Mouse (Mus musculus): ENCODE measurements around the gene Spag5. TPM values are rescaled to one million over a fixed set of nuclear protein-coding genes. Genes with fewer than 3 reads are reported as not detected.

Gene Spag5
- total and polyA plus RNA-seq, 3 experiments, result 0.27 to 0.94 (median 0.42) TPM

DNA sequence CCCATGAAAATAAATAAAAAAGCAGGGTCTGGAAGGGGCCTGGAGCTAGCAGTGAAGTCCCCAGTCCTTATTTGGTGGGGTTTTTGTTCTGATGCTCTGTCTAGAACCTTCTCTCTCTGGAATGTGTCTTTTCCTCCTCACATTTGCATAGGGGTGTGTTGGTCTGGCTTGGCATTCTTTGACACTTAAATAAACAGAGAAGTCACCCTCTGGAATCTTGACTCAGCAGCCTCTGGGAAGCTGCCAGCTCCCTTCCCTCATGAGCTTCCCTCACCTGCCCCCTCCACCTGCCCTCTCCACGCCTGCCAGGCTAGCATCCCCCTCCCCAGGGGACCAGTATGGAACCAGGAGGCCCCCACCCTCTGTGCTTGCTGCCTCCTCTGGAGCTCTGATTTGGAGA, 69.1 kb downstream of the Spag5 start:
- no peak for DNase-seq
- Histone ChIP-seq H3K27ac (no peak overlapping the region), H3K27me3 (ENCODE audit: control insufficient read depth, insufficient read depth, low read length) (no peaks in the 10 kb centered on the region), H3K36me3 (ENCODE audit: control insufficient read depth, insufficient read depth, low read length) (no peaks in the 10 kb centered on the region), H3K4me1 (ENCODE audit: control insufficient read depth, insufficient read depth, low read length) (no peaks in the 10 kb centered on the region), H3K79me2 (replicated peaks; ENCODE audit: control insufficient read depth, insufficient read depth, low read length) (no peaks in the 10 kb centered on the region), H3K9ac (ENCODE audit: low read depth, low read length) (no peak overlapping the region), H3K4me3 (no peak overlapping the region)
- intact Hi-C loops (cut with DNase I), result no loop called here
- WGBS, result 56% methylated on average over 1 of the region's 1 CpGs
- TF ChIP-seq CTCF (IDR thresholded peaks at IDR 0.05) (no peak), POLR2A (IDR thresholded peaks at IDR 0.05; ENCODE audit: insufficient read depth, low read depth, low read length) (no peak), EP300 (IDR thresholded peaks at IDR 0.05; ENCODE audit: insufficient read depth, low read depth, low read length) (no peak)

DNA sequence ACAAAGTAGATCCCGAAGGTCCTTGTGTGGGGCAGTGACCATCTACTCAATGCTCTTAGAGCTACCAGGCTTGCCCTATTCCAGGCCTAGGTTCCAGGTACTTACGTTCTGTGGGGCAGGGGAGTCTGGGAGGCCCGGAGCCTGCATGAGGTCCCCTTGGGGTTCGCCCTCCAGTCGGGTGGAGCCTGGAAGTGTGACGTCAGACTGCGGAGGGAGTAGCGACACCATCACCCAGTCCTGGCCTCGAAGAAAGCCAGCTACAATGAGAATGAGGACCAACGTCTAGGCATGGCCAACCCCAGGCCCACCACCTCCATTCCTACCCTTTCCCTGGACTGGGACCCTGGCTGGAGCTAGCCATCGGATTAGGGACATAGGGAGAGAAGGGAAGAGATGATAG, 70.4 kb downstream of the Spag5 start:
- Histone ChIP-seq H3K4me3 (no peak overlapping the region), H3K79me2 (replicated peaks; ENCODE audit: control insufficient read depth, insufficient read depth, low read length) (no peaks in the 10 kb centered on the region), H3K36me3 (ENCODE audit: control insufficient read depth, insufficient read depth, low read length) (no peaks in the 10 kb centered on the region), H3K9ac (ENCODE audit: low read depth, low read length) (no peak overlapping the region), H3K27me3 (ENCODE audit: control insufficient read depth, insufficient read depth, low read length) (no peaks in the 10 kb centered on the region), H3K4me1 (ENCODE audit: control insufficient read depth, insufficient read depth, low read length) (no peaks in the 10 kb centered on the region), H3K27ac (no peak overlapping the region)
- intact Hi-C loops (cut with DNase I), result no loop called here
- 90% methylated on average over 11 of the region's 11 CpGs for WGBS
- TF ChIP-seq EP300 (IDR thresholded peaks at IDR 0.05; ENCODE audit: insufficient read depth, low read depth, low read length), result no peak
- no peak for TF ChIP-seq CTCF (IDR thresholded peaks at IDR 0.05)
- TF ChIP-seq POLR2A (IDR thresholded peaks at IDR 0.05; ENCODE audit: insufficient read depth, low read depth, low read length), result no peak
- no peak for DNase-seq

Other genes starting within 250 kb of the Spag5 start
- 10 to 100 TPM; 25.0 to 28.2 TPM for gene Eral1, start 221.1 kb upstream of the Spag5 start, total RNA-seq (2021)
- gene Eral1, start 221.1 kb upstream of the Spag5 start, polyA plus RNA-seq (2012; rRNA removed), result 34.9 and 42.4 TPM in 2 replicates
- gene Fam222b, start 206.9 kb upstream of the Spag5 start, total RNA-seq (2021), result 10 to 100 TPM; 10.4 to 11.4 TPM
- 11.9 and 12.6 TPM in 2 replicates for gene Fam222b, start 206.9 kb upstream of the Spag5 start, polyA plus RNA-seq (2012; rRNA removed)
- gene Traf4, start 135.9 kb upstream of the Spag5 start, total RNA-seq (2021), result 1 to 10 TPM; 3.7 to 6.0 TPM
- 11.2 and 13.4 TPM in 2 replicates for gene Traf4, start 135.9 kb upstream of the Spag5 start, polyA plus RNA-seq (2012; rRNA removed)
- 1 to 10 TPM; 1.6 to 2.5 TPM for gene Nek8, start 124.9 kb upstream of the Spag5 start, total RNA-seq (2021)
- 7.0 and 7.6 TPM in 2 replicates for gene Nek8, start 124.9 kb upstream of the Spag5 start, polyA plus RNA-seq (2012; rRNA removed)
- gene Tlcd1, start 124.8 kb upstream of the Spag5 start, total RNA-seq (2021), result 1 to 10 TPM; 5.4 to 5.7 TPM
- 15.7 and 17.3 TPM in 2 replicates for gene Tlcd1, start 124.8 kb upstream of the Spag5 start, polyA plus RNA-seq (2012; rRNA removed)
- gene Rpl23a, start 117.9 kb upstream of the Spag5 start, total RNA-seq (2021), result 100 to 1,000 TPM; 801 to 911 TPM
- 155 and 253 TPM in 2 replicates for gene Rpl23a, start 117.9 kb upstream of the Spag5 start, polyA plus RNA-seq (2012; rRNA removed)
- gene Rab34, start 113.1 kb upstream of the Spag5 start, total RNA-seq (2021), result 1 to 10 TPM; 8.2 to 9.8 TPM
- gene Rab34, start 113.1 kb upstream of the Spag5 start, polyA plus RNA-seq (2012; rRNA removed), result 17.2 and 17.5 TPM in 2 replicates
- gene Proca1, start 108.1 kb upstream of the Spag5 start, total RNA-seq (2021), result under 1 TPM; 0.70 to 0.75 TPM
- 0.26 and 0.80 TPM in 2 replicates for gene Proca1, start 108.1 kb upstream of the Spag5 start, polyA plus RNA-seq (2012; rRNA removed)
- 10 to 100 TPM; 46.5 to 52.5 TPM for gene Sdf2, start 55.8 kb upstream of the Spag5 start, total RNA-seq (2021)
- gene Sdf2, start 55.8 kb upstream of the Spag5 start, polyA plus RNA-seq (2012; rRNA removed), result 71.9 and 91.9 TPM in 2 replicates
- 10 to 100 TPM; 29.5 to 32.1 TPM for gene Supt6, start 55.5 kb upstream of the Spag5 start, total RNA-seq (2021)
- 12.2 and 13.1 TPM in 2 replicates for gene Supt6, start 55.5 kb upstream of the Spag5 start, polyA plus RNA-seq (2012; rRNA removed)
- gene 2610507B11Rik, start 39.8 kb upstream of the Spag5 start, total RNA-seq (2021), result 100 to 1,000 TPM; 173 to 209 TPM
- gene 2610507B11Rik, start 39.8 kb upstream of the Spag5 start, polyA plus RNA-seq (2012; rRNA removed), result 74.7 and 141 TPM in 2 replicates
- under 1 TPM; 0.65 to 0.75 TPM for gene BC030499, start 10.7 kb upstream of the Spag5 start, total RNA-seq (2021)
- gene BC030499, start 10.7 kb upstream of the Spag5 start, polyA plus RNA-seq (2012; rRNA removed), result 0.37 and 0.88 TPM in 2 replicates
- gene Aldoc, start 21.4 kb downstream of the Spag5 start, total RNA-seq (2021), result under 1 TPM; 0.73 to 0.80 TPM
- 0.45 and 0.56 TPM in 2 replicates for gene Aldoc, start 21.4 kb downstream of the Spag5 start, polyA plus RNA-seq (2012; rRNA removed)
- 10 to 100 TPM; 20.7 to 25.4 TPM for gene Pigs, start 26.9 kb downstream of the Spag5 start, total RNA-seq (2021)
- gene Pigs, start 26.9 kb downstream of the Spag5 start, polyA plus RNA-seq (2012; rRNA removed), result 39.7 and 47.1 TPM in 2 replicates
- gene Unc119, start 42.0 kb downstream of the Spag5 start, total RNA-seq (2021), result 1 to 10 TPM; 4.6 to 4.9 TPM
- gene Unc119, start 42.0 kb downstream of the Spag5 start, polyA plus RNA-seq (2012; rRNA removed), result 16.8 and 17.8 TPM in 2 replicates
- not detected for gene Foxn1, start 85.0 kb downstream of the Spag5 start, total RNA-seq (2021)
- not detected in 2 replicates for gene Foxn1, start 85.0 kb downstream of the Spag5 start, polyA plus RNA-seq (2012; rRNA removed)
- not detected for gene Slc13a2, start 120.7 kb downstream of the Spag5 start, total RNA-seq (2021)
- gene Slc13a2, start 120.7 kb downstream of the Spag5 start, polyA plus RNA-seq (2012; rRNA removed), result 0.23 TPM in 1 of 2 replicates, not detected in the other
- 1 to 10 TPM; 1.7 to 3.0 TPM for gene Slc46a1, start 164.2 kb downstream of the Spag5 start, total RNA-seq (2021)
- gene Slc46a1, start 164.2 kb downstream of the Spag5 start, polyA plus RNA-seq (2012; rRNA removed), result 7.8 and 8.5 TPM in 2 replicates
- gene Sarm1, start 196.2 kb downstream of the Spag5 start, total RNA-seq (2021), result under 1 TPM; 0.45 to 0.52 TPM
- gene Sarm1, start 196.2 kb downstream of the Spag5 start, polyA plus RNA-seq (2012; rRNA removed), result 0.23 and 0.32 TPM in 2 replicates
- gene Vtn, start 197.6 kb downstream of the Spag5 start, total RNA-seq (2021), result 10 to 100 TPM; 21.6 to 24.6 TPM
- 44.6 and 68.2 TPM in 2 replicates for gene Vtn, start 197.6 kb downstream of the Spag5 start, polyA plus RNA-seq (2012; rRNA removed)
- not detected for gene Sebox, start 201.9 kb downstream of the Spag5 start, total RNA-seq (2021)
- 0.20 TPM in 1 of 2 replicates, not detected in the other for gene Sebox, start 201.9 kb downstream of the Spag5 start, polyA plus RNA-seq (2012; rRNA removed)
- 10 to 100 TPM; 11.3 to 11.5 TPM for gene Tmem199, start 210.6 kb downstream of the Spag5 start, total RNA-seq (2021)
- 7.9 and 14.0 TPM in 2 replicates for gene Tmem199, start 210.6 kb downstream of the Spag5 start, polyA plus RNA-seq (2012; rRNA removed)
- 100 to 1,000 TPM; 127 to 140 TPM for gene Poldip2, start 210.7 kb downstream of the Spag5 start, total RNA-seq (2021)
- 102 and 151 TPM in 2 replicates for gene Poldip2, start 210.7 kb downstream of the Spag5 start, polyA plus RNA-seq (2012; rRNA removed)
- 10 to 100 TPM; 38.2 to 40.1 TPM for gene Tnfaip1, start 234.8 kb downstream of the Spag5 start, total RNA-seq (2021)
- gene Tnfaip1, start 234.8 kb downstream of the Spag5 start, polyA plus RNA-seq (2012; rRNA removed), result 36.0 and 51.1 TPM in 2 replicates
- 10 to 100 TPM; 37.6 to 40.6 TPM for gene Ift20, start 234.8 kb downstream of the Spag5 start, total RNA-seq (2021)
- 34.6 and 39.4 TPM in 2 replicates for gene Ift20, start 234.8 kb downstream of the Spag5 start, polyA plus RNA-seq (2012; rRNA removed)
- gene Tmem97, start 249.2 kb downstream of the Spag5 start, total RNA-seq (2021), result 1 to 10 TPM; 5.2 to 6.1 TPM
- 6.4 and 6.8 TPM in 2 replicates for gene Tmem97, start 249.2 kb downstream of the Spag5 start, polyA plus RNA-seq (2012; rRNA removed)

All from heart, adult 2 months (tissue).